Mouse (Mus musculus) lung, adult 2 months (tissue): Measurements from ENCODE around the gene Tmem63a. TPM values are rescaled to one million over a fixed set of nuclear protein-coding genes. Genes with fewer than 3 reads are reported as not detected.

Experiments
- DNase-seq: peaks from one replicate; pipeline ENCODE4 v3.0.0; 2022
- H3K4me1 ChIP-seq: fragments of 200-500 bp; 2 replicates; pipeline ENCODE4 v1.6.1; 2011; ENCODE audit warnings: low read length; ENCODE audit not compliant: control insufficient read depth, insufficient read depth
- H3K4me3 ChIP-seq: fragments of 200-500 bp; replicated peaks from 2 replicates; pipeline ENCODE3; 2011; ENCODE audit warnings: low read depth, mild to moderate bottlenecking, control low read depth, low read length; ENCODE audit errors: extremely low read depth
- CTCF ChIP-seq: fragments of 200-500 bp; IDR thresholded peaks from 2 replicates; pipeline ENCODE4 v1.5.1; 2011; ENCODE audit warnings: mild to moderate bottlenecking, low read length, control low read depth; ENCODE audit not compliant: insufficient read depth
- POLR2A ChIP-seq: fragments of 200-500 bp; IDR thresholded peaks from 2 replicates; pipeline ENCODE4 v1.6.1; 2011; ENCODE audit warnings: low read depth, mild to moderate bottlenecking, control low read depth, low read length, borderline replicate concordance; ENCODE audit errors: extremely low read depth
- WGBS: fragments of 180-500 bp; shearing (Covaris S2); methylation state at CpG from one replicate; pipeline ENCODE4 v1.1.7; 2018; 5-methylcytosine and 5-hydroxymethylcytosine counted together
- polyA plus RNA-seq: library from polyadenylated mRNA; depleted of rRNA; stranded (reverse); fragments of >200 nt; gene quantifications from 2 replicates; pipeline ENCODE4 v1.2.3, GENCODE M21; 2012

The Tmem63a gene
- polyA plus RNA-seq, 1 experiment = 81.7 TPM

DNA sequence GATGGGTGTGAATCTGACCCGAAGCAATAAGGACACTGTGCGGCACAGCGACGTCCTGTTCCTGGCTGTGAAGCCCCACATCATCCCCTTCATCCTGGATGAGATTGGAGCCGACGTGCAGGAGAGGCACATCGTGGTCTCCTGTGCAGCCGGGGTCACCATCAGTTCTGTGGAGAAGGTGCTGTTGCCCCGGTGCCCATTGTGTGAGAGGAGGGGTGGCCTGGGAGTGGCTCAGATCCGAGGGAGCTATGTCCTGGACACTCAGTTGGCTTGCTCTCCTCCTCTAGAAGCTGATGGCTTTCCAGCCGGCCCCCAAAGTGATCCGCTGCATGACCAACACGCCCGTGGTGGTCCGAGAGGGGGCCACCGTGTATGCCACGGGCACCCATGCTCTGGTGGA, 36.3 kb upstream of the Tmem63a start:
- no peak for DNase-seq
- TF ChIP-seq CTCF (no peak), POLR2A (no peak)
- WGBS = 94% methylated on average over 17 of the region's 17 CpGs
- Histone ChIP-seq H3K4me3 (no peak overlapping the region), H3K4me1 (0 out of 2 replicates have a peak, but pooled peaks cover 7% of the 10 kb centered on the region)

DNA sequence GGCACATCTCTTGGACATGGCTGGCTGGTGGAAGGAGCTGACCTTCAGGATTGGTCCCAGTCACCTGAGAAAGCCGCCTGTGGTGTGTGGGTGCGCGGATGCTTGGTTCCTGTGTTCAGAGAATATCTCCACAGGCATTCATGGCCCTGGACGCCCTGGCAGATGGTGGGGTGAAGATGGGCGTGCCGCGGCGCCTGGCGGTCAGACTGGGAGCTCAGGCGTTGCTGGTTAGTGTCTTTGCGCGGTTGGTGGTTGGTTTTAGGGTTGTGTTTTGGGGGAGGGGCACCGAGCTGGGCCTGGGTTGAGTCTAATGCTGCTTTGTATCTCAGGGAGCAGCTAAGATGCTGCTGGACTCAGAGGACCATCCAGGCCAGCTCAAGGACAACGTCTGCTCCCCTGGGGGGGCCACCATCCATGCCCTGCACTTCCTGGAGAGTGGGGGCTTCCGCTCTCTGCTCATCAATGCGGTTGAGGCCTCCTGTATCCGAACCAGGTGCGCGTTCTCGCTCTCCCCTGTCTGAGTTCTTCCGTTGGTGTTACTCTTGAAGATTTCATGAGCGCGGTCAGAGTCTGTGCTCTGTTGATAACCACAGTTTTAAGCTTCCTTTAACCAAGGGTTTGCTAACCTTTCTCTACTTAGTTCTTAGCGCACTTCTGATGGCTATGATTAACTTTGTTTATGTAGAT, 35.5 kb upstream of the Tmem63a start:
- H3K4me3 ChIP-seq = no peak overlapping the region
- WGBS = 92% methylated on average over 24 of the region's 24 CpGs
- H3K4me1 ChIP-seq = 0 out of 2 replicates have a peak, but pooled peaks cover 7% of the 10 kb centered on the region
- no peak for TF ChIP-seq CTCF
- TF ChIP-seq POLR2A = no peak
- no peak for DNase-seq

DNA sequence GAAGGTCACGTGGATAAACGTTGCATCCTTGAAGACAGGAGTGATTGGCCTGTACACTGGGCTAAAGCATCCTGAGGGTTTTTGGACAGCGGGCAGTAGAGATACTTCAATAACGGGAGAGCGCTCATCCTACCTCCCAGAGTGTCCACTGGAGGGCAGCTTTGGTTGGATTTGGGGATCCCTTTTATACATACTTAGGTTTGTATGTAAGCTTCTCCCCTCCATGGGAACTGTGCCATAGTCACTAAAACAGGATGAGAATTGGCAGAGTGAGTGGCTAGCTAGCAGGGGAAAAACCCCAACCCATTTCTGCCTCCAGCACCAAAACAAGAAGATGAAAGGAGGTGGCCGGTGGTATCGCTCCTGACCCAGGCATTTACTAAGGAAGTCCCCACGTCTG, 31.0 kb upstream of the Tmem63a start:
- WGBS = 40% methylated on average over 8 of the region's 8 CpGs
- H3K4me1 ChIP-seq = no peaks in the 10 kb centered on the region
- no peak for DNase-seq
- TF ChIP-seq CTCF (peak; percentile 33; the same call in 1 of the 2 replicates), POLR2A (no peak)
- H3K4me3 ChIP-seq = no peak overlapping the region

DNA sequence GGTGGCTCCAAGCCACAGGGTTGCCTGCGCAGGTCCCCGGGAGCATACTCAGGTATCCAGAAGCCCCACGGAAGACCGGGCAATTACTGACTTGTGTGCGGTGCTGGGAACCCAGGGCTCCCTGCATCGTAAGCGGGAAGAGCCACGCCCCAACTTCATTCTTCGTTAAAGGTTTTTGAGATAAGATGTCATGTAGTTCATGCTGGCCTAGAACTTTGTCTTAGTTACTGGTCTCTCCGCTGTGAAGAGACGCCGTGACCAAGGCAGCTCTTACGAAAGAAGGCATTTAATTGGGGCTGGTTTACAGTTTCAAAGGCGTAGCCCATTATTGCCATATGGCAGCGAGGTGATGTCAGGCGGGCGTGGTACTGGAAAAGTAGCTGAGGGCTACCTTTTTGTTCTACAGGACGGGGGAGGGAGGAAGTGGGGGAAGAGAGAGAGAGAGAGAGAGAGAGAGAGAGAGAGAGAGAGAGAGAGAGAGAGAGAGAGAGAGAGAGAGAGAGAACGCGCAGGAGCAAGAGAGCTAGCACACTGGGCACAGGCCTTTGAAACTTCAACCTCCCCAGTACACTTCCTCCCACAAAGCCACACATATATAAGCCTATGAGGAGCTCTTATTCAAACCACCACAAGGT, 30.4 kb upstream of the Tmem63a start:
- H3K4me3 ChIP-seq = no peak overlapping the region
- DNase-seq = no peak
- no peak for TF ChIP-seq CTCF
- TF ChIP-seq POLR2A = no peak

DNA sequence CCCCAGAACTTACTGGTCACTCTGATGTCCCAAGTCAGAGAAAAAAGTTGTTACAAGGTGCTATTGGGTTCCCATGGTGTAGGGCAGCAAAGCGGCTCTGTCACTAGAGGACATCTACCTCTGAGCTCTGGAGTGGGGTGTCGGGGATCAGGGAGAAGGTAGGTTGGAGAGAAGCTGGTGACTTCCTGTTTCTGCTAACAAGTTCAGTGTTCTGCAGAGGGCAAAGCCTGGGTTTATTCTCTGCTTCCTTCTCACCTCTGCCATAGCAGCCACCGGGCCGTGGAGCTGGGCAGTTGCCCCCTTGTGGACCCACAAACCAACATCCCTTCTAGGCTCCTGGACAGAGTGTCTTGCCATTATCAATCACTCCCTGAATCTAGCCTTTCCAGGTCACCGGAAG, 29.4 kb upstream of the Tmem63a start:
- Histone ChIP-seq H3K4me3 (no peak overlapping the region), H3K4me1 (no peaks in the 10 kb centered on the region)
- 70% methylated on average over 5 of the region's 5 CpGs for WGBS
- no peak for DNase-seq
- TF ChIP-seq CTCF = no peak
- TF ChIP-seq POLR2A = no peak

More for the DNA sequence above, 30.4 kb upstream of the Tmem63a start:
- H3K4me1 ChIP-seq = no peaks in the 10 kb centered on the region
- 39% methylated on average over 20 of the region's 20 CpGs for WGBS

DNA sequence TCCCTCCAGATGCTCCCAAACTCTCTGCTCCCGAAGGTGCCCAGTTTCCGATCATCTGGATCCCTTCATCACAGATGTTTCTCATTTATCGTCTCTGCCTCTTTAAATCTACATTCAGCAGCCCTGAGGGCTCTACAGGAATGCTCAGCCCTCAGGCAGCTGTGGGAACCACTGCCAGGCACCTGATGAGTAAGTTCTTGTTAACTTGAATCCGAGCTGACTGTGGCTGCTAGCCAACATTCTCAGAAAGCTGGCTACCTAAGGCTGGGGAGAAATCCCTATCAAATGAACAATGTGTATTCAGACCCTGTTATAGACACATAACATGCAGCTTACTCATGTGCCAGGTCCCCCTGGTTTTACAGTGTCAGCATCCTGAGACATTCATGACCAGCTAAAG, 28.3 kb upstream of the Tmem63a start:
- H3K4me3 ChIP-seq = no peak overlapping the region
- WGBS = 46% methylated on average over 4 of the region's 4 CpGs
- H3K4me1 ChIP-seq = no peaks in the 10 kb centered on the region
- DNase-seq = no peak
- TF ChIP-seq POLR2A (no peak), CTCF (no peak)

DNA sequence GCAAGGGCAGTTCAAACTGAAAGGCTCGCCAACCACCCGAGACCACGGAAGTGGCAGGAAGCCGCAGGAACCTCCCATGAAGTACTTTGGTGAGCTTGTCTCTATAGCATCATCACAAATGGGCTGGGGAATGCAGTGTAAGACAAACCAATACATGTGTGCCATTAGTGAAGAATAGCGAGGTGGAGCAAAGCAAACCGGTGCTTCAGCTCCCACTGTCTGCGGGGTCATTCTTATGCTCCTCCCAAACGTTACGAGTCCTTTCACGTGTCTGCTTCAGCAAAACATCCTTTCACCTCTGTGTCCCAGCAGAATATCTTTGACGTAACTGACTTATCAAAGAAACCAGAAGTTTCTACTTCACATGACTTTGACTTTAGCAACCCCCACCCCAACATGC, 25.7 kb upstream of the Tmem63a start:
- 81% methylated on average over 11 of the region's 11 CpGs for WGBS
- Histone ChIP-seq H3K4me3 (no peak overlapping the region), H3K4me1 (no peaks in the 10 kb centered on the region)
- DNase-seq = no peak
- TF ChIP-seq CTCF (no peak), POLR2A (no peak)

DNA sequence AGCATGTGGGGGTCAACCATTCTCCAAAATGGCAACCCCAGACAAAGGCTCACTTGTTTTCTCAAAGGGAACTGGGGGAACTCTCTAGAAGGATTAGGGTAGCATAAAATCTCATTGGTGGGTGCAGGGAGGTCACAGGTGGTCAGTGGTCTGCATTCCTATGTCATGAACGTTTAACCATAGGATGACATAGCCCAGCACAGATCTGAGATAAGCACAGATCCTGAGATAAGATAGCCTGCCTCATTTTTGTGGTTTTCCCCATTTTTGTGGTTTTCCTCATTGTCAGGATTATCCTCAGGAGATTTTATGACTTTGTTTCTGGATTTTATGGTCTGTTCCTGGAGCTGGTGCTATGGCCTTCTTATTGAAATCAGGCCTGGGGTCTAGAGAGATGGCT, 25.1 kb upstream of the Tmem63a start:
- no peak overlapping the region for H3K4me3 ChIP-seq
- 19% methylated on average over 1 of the region's 1 CpGs for WGBS
- DNase-seq = no peak
- no peaks in the 10 kb centered on the region for H3K4me1 ChIP-seq
- TF ChIP-seq CTCF (no peak), POLR2A (no peak)

DNA sequence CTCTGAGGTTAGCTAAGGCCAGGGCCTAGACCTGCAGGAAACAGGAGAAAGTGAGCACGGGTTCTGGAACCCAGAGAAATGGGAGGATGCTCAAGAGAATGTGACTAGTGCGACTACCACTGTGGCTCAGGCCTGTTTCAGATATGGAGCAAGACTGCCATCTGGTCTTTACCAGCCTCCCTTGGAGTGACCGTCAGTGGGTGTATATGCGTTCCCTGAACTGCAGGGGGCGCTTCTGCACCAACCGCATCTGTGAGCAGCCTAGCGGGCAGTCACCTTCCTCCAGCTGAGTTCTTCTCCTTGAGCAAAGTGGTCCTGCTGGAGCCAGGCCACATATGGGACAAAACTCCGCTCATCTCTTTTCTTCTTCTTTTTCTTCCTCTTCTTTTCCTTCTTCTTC, 22.5 kb upstream of the Tmem63a start:
- H3K4me1 ChIP-seq = no peaks in the 10 kb centered on the region
- H3K4me3 ChIP-seq = no peak overlapping the region
- no peak for TF ChIP-seq POLR2A
- TF ChIP-seq CTCF = peak; percentile 74
- peak; percentile 35 for DNase-seq
- WGBS = 40% methylated on average over 8 of the region's 8 CpGs

DNA sequence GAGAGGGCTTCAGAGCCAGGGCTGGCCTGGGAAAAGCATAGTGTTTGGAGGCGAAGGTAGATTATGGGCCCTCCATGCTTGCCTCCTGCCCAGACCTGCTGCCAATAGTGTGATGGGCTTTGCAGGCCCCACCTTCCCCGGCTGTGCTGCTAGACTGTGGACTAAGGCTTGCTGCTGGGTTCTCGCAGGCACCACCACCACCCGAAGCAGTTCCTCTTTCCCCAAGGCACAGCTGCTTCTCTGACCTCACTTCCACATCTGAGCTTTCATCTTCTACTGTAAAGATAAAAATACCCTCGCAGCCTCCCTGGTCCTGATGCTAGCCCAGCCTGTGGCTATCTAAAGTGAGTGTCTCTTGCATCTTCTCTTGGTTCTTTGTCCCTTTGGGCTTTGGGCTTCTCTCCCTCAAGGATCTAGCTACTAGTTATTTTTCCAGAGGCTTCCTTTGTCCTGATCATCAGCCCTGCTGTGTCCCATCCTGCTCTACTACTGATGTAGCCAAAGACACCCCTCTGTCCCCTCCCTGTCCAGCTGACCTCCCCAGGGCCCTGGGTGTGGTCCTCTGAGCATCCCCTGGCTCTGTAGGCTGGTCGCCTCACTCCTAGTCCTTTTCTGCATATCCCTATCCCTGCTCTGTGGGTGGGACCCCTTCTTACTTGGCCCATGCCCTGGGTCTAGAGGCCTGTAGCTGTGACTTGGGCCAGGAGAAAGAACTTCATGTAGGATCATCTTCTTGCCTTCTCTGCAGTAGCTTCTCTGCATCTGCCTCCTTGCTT, 19.7 kb upstream of the Tmem63a start:
- Histone ChIP-seq H3K4me1 (no peaks in the 10 kb centered on the region), H3K4me3 (no peak overlapping the region)
- no peak for TF ChIP-seq CTCF
- TF ChIP-seq POLR2A = no peak
- 70% methylated on average over 6 of the region's 6 CpGs for WGBS
- no peak for DNase-seq
